Mouse (Mus musculus): ENCODE measurements at regions not wholly inside any gene's neighbourhood (a gene's known extent, or its start where the extent isn't known, plus 50 kb on each side); places are given as distances from the start of the nearest gene placed in this dataset.

DNA sequence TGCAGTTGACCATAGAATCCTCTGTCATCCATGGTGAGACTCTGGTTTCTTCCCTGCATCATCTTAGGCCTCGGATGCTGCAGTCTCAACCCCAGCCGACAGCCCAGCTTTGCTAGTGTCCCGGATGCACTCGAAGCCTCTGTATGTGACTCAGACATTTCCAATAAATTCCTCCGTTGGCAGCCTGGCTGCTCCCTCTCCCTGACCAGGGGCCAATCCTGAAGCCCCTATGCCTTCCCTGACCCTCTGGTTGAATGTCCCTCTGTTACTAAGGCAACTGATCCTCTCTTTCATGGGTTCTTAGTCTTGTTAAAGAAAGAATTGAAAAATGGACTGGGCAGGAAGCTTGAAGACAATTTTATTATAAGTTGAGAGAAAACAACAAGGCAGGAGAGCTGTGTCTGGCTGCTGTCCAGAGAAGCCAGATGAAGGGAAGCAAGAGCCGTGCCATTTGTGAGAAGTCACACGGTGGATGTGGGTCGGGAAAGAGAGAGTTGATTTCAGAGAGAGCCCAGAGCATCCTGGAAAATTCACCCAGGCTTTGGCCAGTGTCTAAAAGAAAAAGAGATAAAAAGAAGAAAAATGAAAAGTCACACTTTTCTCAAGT, 131.2 kb downstream of the Matn1 start:
- ATAC-seq (replicated peaks in 1 of 2; ENCODE audit: insufficient read depth in 1 of 2, low FRiP score in 2 of 2, low TSS enrichment in 1 of 2, low read depth in 1 of 2, poor library complexity in 2 of 2, severe bottlenecking in 2 of 2): no peak

DNA sequence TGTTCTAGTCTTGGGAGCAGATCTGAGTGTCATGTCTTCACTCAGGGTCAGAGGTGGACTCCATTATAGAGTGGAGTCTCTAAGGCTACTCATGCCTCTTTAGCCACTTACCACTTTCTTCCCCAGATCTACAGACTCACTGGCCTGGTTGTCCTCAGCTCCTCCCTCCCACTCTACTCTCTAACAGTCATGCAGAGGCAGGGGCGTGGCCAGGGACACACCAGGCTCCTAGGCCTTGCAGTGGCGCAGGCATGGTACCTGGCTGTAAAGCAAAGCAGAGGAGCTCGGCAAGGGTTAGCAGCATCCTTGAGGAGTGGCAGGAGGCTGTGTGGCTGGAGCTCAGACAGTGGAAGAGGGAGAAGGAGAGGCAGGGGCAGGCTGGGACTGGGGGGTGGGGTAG, 132.4 kb downstream of the Matn1 start:
- ATAC-seq (replicated peaks in 1 of 2; ENCODE audit: insufficient read depth in 1 of 2, low FRiP score in 2 of 2, low TSS enrichment in 1 of 2, low read depth in 1 of 2, poor library complexity in 2 of 2, severe bottlenecking in 2 of 2): no peak

DNA sequence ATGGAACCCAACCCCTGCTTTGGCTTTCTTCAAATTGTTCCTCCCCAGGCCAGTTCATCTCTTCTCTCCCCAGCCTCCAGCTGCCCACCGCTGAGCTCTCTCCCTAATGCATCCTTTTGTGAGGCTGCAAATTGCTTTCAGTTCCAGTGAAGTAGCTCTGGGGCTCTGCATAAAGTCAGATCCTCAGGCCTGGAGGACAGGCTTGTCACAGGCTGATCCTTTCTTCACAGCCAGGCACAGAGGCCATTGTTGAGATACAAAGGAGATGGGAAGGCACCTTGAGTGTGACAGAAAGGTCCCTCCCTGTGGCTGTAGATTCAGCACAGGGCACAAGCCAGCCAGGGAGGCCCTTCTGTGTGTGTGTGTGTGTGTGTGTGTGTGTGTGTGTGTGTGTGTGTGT, 135.9 kb downstream of the Matn1 start:
- no peak for ATAC-seq (replicated peaks in 1 of 2; ENCODE audit: insufficient read depth in 1 of 2, low FRiP score in 2 of 2, low TSS enrichment in 1 of 2, low read depth in 1 of 2, poor library complexity in 2 of 2, severe bottlenecking in 2 of 2)

DNA sequence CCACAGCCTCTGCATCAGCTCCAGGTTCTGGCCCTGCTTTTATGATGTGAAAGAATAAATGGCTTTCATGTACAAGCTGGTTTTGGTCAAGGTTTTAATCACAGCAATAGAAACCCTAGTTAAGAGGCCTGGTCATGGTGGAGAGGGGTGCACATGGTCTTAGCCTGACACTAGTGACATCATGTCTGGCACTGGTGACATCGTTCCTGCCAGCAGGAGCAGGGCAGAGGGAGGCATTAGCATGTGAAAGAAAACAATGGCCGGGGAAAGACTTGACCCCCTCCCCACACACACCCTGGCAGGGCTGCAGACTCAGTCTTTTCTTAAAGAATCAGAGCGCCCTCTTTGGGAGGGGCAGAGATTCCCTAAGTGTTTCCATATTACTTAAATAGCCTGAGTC, 139.2 kb downstream of the Matn1 start:
- ATAC-seq (replicated peaks in 1 of 2; ENCODE audit: insufficient read depth in 1 of 2, low FRiP score in 2 of 2, low TSS enrichment in 1 of 2, low read depth in 1 of 2, poor library complexity in 2 of 2, severe bottlenecking in 2 of 2): no peak

DNA sequence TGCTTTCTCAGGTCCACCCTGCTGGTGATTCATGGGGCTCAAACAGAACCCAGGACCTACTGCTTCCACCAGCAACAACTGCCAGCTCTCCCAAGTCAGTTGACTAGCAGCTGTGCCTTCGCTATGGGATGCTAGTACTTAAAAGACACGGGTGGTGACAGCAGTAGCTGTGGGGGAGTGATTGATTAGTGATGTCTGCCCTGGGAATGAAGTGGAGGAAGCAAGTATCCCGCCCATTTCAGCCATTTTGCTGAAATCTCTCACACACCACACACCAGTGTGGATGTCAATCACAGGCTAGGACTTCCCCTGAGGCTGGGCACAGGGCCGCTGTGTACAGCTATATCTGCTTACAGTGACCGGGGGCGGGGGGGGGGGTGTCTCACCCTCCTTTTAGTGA, 153.2 kb downstream of the Matn1 start:
- ATAC-seq (replicated peaks in 1 of 2; ENCODE audit: insufficient read depth in 1 of 2, low FRiP score in 2 of 2, low TSS enrichment in 1 of 2, low read depth in 1 of 2, poor library complexity in 2 of 2, severe bottlenecking in 2 of 2): no peak

DNA sequence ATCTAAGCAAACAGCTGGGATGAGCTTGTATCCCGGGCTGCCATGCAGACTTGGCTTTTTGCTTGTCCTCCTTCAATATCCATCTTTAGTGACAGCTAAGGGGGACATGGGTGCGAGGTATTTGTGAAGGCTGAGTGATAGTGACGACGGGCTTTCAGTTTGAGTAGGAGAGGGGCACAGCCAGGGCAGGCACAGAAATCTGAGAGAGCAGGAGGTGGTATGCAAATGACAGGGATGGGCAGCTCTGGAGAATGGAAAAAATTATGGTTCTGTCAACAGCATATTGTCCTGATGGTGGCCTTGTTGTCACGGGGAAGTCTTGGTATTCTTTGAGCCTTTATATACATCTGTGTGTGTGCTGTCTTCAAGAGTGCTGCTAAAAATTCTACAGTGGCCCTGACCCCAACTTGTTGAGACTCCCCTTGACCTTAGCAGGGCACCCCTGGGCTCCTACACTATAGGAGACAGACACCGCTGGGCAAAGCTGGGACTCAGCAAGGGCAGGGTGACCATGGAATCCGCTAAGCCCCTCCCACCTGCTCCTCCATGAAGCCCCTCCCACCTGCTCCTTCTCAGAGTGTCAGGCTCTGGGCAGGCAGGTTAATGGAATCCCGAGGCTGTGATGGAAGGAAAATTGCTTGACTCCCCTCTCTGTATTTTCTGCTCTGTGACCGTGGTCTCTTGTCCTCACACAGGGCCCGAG, 156.1 kb downstream of the Matn1 start:
- no peak for ATAC-seq (replicated peaks in 1 of 2; ENCODE audit: insufficient read depth in 1 of 2, low FRiP score in 2 of 2, low TSS enrichment in 1 of 2, low read depth in 1 of 2, poor library complexity in 2 of 2, severe bottlenecking in 2 of 2)

DNA sequence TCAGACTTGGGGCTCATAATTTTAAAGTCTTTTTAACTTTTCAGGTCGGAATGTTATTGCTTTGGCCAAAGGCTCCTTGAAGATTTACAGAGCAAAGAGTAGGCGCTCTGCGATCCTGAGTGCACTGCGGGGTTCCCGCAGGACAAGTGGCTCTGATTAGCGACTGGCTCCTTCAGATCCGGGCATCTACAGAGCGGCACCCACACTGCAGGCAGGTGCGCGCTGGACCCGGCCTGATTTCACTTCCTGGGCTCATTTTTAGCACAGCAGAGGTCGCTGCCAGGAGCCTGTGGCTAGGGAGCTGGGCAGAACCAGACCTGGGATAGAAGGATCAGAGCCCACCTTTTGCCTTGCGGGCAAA, 156.6 kb downstream of the Matn1 start:
- no peak for ATAC-seq (replicated peaks in 1 of 2; ENCODE audit: insufficient read depth in 1 of 2, low FRiP score in 2 of 2, low TSS enrichment in 1 of 2, low read depth in 1 of 2, poor library complexity in 2 of 2, severe bottlenecking in 2 of 2)

DNA sequence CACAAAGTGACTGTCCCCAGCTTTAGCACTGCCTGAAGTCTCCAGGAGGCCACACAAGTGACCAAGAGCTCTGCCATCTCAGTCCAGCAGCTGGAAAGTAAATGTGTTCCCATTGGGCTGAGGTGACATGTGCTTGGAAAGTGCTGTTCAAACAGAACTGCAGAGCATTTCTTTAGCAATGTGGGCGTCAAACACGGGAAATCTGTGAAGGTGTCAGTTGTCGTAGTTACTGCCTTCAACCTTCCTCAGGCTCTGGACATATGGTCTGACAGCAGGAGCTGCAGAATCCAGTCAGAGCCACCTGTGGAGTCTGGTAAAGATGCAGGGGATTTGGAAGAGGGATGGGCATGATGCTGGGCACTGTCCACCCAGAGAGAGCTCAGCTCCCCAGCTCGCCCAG, 158.0 kb downstream of the Matn1 start:
- no peak for ATAC-seq (replicated peaks in 1 of 2; ENCODE audit: insufficient read depth in 1 of 2, low FRiP score in 2 of 2, low TSS enrichment in 1 of 2, low read depth in 1 of 2, poor library complexity in 2 of 2, severe bottlenecking in 2 of 2)

DNA sequence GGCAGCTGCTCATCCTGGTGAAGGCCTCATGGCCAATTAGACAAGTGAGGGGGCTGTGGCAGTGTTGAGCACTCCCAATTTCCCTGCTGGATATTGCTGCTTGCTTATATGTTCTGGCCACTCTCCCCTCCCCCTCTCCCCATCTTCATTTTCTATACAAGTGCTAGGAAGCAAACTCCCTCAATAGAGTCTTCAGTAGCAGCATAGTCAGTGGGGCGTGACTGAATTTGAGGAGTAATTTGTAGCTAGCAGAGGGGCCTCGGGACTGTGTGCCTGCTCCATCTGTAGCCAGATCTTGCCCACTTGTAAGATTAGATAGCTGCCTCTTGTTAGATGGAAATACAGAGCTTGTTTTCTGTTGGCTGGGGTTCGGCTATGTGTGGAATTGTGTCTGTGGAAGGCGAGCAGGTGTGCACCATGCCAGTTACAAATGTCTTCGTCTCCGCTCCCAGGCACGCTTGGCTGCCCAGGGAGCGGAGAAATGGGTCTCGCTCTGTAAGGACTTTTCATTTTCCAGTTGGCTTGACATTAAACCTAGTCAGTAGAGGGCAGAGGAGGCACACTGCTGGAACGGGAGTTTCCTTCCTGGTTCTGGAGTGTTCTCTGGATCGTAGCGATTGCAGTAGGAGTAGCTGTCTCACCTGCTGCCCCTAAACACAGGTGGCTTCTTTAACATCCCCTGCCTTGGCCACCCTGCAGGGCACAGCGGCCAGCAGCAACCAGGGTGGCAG, 163.1 kb downstream of the Matn1 start:
- no peak for ATAC-seq (replicated peaks in 1 of 2; ENCODE audit: insufficient read depth in 1 of 2, low FRiP score in 2 of 2, low TSS enrichment in 1 of 2, low read depth in 1 of 2, poor library complexity in 2 of 2, severe bottlenecking in 2 of 2)

DNA sequence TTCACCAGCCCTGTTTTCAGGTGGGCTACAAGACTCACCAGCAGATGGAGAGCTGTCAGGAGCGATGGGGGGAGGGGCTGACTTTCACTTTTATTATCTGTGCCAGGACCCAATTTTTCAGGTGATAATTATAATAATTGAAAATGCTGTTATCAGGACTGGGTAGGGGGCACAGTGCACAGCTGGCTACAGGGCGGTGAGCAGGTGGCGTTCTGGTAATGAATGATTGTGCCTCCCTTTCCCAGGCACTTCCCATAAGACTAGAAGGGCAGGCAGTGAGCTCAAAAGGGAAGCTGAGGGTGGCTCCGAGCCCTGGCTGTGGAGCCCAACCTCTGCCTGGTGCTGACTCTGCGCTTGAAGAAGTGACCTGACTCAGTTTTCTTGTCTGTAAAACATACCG, 168.4 kb downstream of the Matn1 start:
- ATAC-seq (replicated peaks in 1 of 2; ENCODE audit: insufficient read depth in 1 of 2, low FRiP score in 2 of 2, low TSS enrichment in 1 of 2, low read depth in 1 of 2, poor library complexity in 2 of 2, severe bottlenecking in 2 of 2): no peak

DNA sequence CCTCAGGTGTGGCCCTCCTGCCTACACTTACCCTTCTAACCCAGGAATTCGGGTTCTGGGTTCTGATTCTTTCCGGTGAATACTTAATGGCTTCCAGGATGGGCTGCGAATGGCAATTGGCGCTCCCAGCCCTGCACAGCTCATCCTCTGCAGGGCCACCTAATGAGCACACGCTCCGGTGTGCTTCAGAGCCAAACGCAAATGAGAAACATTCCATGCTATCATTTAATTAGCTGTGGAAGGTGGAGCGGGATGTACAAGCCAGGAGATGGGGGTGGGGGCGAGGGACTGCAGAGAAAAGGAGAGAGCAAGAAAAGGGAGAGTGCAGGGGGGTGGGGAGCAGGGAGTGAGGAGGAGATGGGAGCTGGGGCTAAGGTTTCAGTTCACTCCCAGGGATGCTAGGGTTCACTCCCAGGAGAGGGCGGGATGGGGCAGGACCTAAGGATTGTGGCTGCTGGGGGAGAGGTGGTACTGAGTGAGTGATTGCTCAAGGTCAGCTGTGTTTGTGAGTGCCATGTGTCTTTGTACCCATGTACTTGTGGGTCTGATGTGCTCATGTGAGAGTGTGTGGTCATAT, 169.6 kb downstream of the Matn1 start:
- ATAC-seq (replicated peaks in 1 of 2; ENCODE audit: insufficient read depth in 1 of 2, low FRiP score in 2 of 2, low TSS enrichment in 1 of 2, low read depth in 1 of 2, poor library complexity in 2 of 2, severe bottlenecking in 2 of 2): no peak

DNA sequence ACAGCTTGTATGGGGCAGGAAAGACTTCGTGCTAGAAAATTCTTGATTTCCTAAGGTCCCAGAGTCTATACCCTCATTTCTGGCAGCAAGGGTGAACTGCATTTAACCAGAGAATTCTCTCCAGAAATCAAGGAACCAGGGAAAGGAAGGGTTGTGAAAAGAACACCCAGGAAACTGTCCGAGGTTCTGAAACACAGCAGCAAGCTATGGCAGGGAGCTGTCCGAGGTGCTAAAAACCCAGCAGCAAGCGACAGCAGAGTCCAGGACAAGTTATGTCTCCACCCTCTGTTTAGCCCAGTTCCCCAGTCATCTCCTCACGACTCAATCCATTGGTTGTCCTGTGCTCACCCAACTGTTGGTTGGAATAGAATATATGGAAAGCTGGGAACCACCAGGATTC, 171.1 kb downstream of the Matn1 start:
- ATAC-seq (replicated peaks in 1 of 2; ENCODE audit: insufficient read depth in 1 of 2, low FRiP score in 2 of 2, low TSS enrichment in 1 of 2, low read depth in 1 of 2, poor library complexity in 2 of 2, severe bottlenecking in 2 of 2): peak in 1 of 2 experiments; percentile 22; a peak in 1 of 4 replicates

DNA sequence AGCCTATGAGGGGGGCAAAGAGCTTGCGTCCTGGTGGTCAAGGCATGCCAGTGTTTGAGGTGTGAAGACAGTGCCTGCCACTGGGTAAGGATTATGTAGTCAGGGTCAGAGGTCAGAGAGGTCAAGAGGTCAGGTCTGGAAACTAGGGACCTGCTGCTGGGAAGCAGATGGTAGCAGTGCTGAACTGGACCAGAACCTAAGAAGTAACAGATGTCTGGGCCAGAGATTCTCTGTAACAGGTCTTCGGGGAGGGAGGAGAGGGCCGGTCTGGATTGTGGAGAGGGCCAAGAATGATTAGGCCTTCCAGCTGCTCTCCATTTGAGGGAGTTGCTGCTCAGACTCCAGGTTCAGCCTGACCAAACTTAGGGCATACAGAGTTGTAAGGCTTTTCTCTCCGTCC, 174.4 kb downstream of the Matn1 start:
- ATAC-seq (replicated peaks in 1 of 2; ENCODE audit: insufficient read depth in 1 of 2, low FRiP score in 2 of 2, low TSS enrichment in 1 of 2, low read depth in 1 of 2, poor library complexity in 2 of 2, severe bottlenecking in 2 of 2): no peak

DNA sequence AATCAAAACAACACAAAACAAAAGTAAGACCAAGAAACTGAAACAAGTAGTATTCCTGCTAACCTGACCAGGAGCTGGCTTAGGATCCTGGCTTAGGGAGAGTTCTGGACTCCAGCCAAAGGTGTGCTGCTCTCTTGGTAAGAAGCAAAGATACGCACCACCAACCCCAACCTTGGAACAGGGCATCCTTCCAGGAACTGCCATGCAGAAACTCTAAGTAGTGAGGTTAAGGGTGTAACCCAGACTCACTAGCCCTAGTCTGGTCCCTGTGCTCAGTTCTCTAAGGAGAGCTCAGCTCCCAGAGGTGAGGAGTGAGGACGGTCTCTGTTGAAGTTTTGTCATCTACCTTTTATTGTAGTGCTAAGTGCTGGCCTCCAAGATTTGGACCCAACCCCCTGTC, 175.4 kb downstream of the Matn1 start:
- no peak for ATAC-seq (replicated peaks in 1 of 2; ENCODE audit: insufficient read depth in 1 of 2, low FRiP score in 2 of 2, low TSS enrichment in 1 of 2, low read depth in 1 of 2, poor library complexity in 2 of 2, severe bottlenecking in 2 of 2)

DNA sequence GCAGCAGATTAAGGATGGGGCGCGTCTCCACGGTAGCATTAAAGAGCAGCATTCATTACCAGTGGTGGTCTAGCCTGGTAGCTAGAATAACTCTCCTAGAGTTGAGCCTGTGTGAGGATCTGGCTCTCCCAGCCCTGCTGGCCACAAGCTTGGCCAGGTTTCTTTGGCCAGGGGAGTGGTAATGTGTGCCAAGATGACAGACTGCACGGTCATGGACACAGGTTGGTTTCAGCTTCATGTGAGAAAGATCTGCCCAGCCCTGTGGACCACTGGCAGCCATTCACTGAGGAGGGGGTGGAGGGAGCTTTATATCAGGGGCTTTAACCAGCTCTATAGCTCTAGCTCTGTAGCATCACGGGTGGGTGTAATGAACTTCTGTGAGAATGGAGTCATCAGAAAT, 176.5 kb downstream of the Matn1 start:
- ATAC-seq (replicated peaks in 1 of 2; ENCODE audit: insufficient read depth in 1 of 2, low FRiP score in 2 of 2, low TSS enrichment in 1 of 2, low read depth in 1 of 2, poor library complexity in 2 of 2, severe bottlenecking in 2 of 2): no peak

DNA sequence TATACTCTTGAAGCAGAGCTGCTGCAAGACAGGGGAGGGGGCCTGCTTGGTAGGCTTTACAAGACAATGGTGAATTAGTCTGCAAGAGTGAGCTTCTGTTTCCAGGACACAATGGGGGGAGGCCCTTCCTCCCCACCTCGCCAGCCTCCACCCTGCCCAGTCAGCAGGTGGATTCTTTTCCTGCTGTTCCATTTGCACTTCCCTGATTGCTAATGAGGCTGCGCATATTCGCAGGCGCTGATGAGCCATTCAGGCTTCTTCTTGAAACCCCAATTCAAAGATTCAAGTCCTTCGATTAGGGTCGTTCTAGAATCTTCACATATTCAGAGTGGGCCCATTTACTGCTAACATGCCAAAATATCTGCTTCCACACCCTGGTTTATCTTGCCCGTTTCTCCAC, 181.8 kb downstream of the Matn1 start:
- ATAC-seq (replicated peaks in 1 of 2; ENCODE audit: insufficient read depth in 1 of 2, low FRiP score in 2 of 2, low TSS enrichment in 1 of 2, low read depth in 1 of 2, poor library complexity in 2 of 2, severe bottlenecking in 2 of 2): no peak

DNA sequence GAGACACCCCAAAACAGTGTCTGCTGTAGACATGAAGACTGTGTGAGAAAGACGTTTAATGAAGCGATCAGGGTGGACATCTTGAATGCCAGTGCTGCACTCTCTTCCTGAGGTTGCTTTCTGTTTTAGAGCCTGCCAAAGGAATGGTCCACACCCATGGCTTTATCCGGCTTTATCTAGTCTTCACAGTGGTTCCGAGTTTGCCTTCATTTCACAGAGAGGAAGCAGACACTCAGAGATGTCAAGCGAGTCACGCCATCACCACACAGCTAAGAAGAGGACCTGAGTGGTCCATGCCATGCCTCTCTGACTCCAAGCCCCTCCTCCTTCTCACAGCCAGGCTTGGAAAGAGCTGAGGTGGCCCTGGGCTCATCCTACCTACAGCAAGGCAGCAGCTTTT, 182.7 kb downstream of the Matn1 start:
- no peak for ATAC-seq (replicated peaks in 1 of 2; ENCODE audit: insufficient read depth in 1 of 2, low FRiP score in 2 of 2, low TSS enrichment in 1 of 2, low read depth in 1 of 2, poor library complexity in 2 of 2, severe bottlenecking in 2 of 2)

DNA sequence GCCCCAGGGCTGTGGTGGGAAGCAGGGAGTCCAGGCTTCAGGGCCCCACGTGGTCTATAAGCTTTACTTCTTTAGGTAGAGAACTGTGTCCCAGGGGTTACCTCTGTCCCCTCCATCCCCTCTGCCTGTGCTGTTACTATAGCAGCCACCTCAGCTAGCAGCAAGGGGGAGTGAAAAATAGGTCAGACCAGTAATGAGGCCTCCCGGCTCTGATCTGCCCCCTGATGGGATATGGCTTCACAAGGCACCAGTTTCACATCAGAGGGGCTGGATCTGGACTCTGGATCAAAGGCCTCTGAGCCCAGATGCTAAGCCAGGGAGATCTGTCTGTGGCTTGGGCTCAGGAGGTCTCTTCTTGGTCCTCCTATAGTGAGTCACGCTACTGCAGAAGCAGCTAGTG, 184.5 kb downstream of the Matn1 start:
- ATAC-seq (replicated peaks in 1 of 2; ENCODE audit: insufficient read depth in 1 of 2, low FRiP score in 2 of 2, low TSS enrichment in 1 of 2, low read depth in 1 of 2, poor library complexity in 2 of 2, severe bottlenecking in 2 of 2): no peak
